Mouse (Mus musculus): ENCODE measurements around the gene Vangl1.

GRCm38 (mm10) chr3:102242854-102243253 lies 38.4 kb upstream of the Vangl1 start:
- TF ChIP-seq CTCF (IDR thresholded peaks at IDR 0.05; ENCODE audit: low read depth) (peak; percentile 50), EP300 (IDR thresholded peaks at IDR 0.05; ENCODE audit: low read depth) (no peak)

Measured in liver, postnatal 0 days (tissue).